Mouse (Mus musculus) thymus, postnatal 0 days (tissue): ENCODE data around the gene Lcat. TPM values are rescaled to one million over a fixed set of nuclear protein-coding genes. Genes with fewer than 3 reads are reported as not detected.

Experiments
- DNase-seq: peaks from one replicate; pipeline ENCODE4 v3.0.0-alpha.2; 2015; ENCODE audit warnings: low spot score
- microRNA-seq: library from miRNA; unstranded; fragments of <30 nt; microRNA quantifications from one replicate; pipeline ENCODE4, GENCODE M21; 2016; ENCODE audit warnings: borderline number of aligned reads
- polyA plus RNA-seq: library from polyadenylated mRNA; unstranded; fragments of >200 nt; fragmentation: Nextera tagmentation; extraction: Ambion mirVana; gene quantifications from 2 replicates; pipeline ENCODE4 v1.2.1, GENCODE M21; 2015

Gene Lcat
- polyA plus RNA-seq, 1 experiment from 2014 or later, result 0.62 TPM

DNA sequence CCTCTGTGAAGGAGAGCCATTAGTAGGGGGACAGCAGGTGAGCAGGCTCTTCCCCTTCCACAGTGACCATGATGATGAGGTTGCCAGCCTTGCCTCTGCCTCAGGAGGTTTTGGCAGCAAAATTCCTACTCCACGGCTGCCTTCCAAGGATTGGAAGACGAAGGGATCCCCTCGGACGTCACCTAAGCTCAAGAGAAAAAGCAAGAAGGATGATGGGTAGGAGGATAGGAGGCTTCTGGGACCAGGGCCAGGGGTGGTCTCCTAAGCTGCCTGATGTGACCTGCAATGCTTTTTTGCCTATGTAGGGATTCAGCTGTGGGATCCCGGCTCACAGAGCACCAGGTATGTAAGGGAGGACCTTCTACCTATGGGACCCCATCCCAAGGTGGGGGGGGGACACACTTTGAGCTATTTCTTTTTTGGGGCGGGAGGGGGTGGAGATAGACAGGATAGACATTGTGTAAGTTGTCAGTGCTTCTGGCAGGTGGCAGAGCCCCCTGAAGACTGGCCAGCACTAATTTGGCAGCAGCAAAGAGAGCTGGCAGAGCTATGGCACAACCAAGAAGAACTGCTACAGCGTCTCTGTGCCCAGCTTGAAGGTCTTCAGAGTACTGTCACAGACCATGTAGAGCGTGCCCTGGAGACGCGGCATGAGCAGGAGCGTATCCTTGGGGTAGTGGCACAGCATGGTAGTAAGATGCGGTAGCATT lies 53.3 kb downstream of the Lcat start:
- DNase-seq, result no peak

Small RNAs within 50 kb of the gene (microRNA-seq; reads per million reads assigned to microRNA genes)
- not detected for gene Mir7074

Other genes with a start within 250 kb of the Lcat start
- 66.7 and 72.9 TPM in 2 replicates for gene Acd, start 242.3 kb downstream of the Lcat start, polyA plus RNA-seq
- 20.5 and 22.4 TPM in 2 replicates for gene Pard6a, start 242.2 kb downstream of the Lcat start, polyA plus RNA-seq
- gene 4933405L10Rik, start 235.7 kb downstream of the Lcat start, polyA plus RNA-seq, result 0.12 TPM in 1 of 2 replicates, not detected in the other
- 28.7 and 29.4 TPM in 2 replicates for gene Enkd1, start 235.2 kb downstream of the Lcat start, polyA plus RNA-seq
- gene Gfod2, start 184.7 kb downstream of the Lcat start, polyA plus RNA-seq, result 9.0 and 11.3 TPM in 2 replicates
- 8.4 and 9.9 TPM in 2 replicates for gene Ranbp10, start 116.0 kb downstream of the Lcat start, polyA plus RNA-seq
- 0.10 and 0.18 TPM in 2 replicates for gene Tsnaxip1, start 115.7 kb downstream of the Lcat start, polyA plus RNA-seq
- gene Cenpt, start 90.1 kb downstream of the Lcat start, polyA plus RNA-seq, result 25.1 and 28.2 TPM in 2 replicates
- 55.4 and 56.2 TPM in 2 replicates for gene Thap11, start 88.2 kb downstream of the Lcat start, polyA plus RNA-seq
- gene Nutf2, start 82.8 kb downstream of the Lcat start, polyA plus RNA-seq, result 169 and 192 TPM in 2 replicates
- 35.6 and 39.0 TPM in 2 replicates for gene Edc4, start 62.5 kb downstream of the Lcat start, polyA plus RNA-seq
- gene Nrn1l, start 49.8 kb downstream of the Lcat start, polyA plus RNA-seq, result 0.56 and 0.68 TPM in 2 replicates
- gene Pskh1, start 42.9 kb downstream of the Lcat start, polyA plus RNA-seq, result 18.4 and 21.6 TPM in 2 replicates
- 0.99 TPM in 2 replicates for gene Ctrl, start 9.5 kb downstream of the Lcat start, polyA plus RNA-seq
- 385 and 398 TPM in 2 replicates for gene Psmb10, start 4.9 kb downstream of the Lcat start, polyA plus RNA-seq
- 17.5 and 18.6 TPM in 2 replicates for gene Slc12a4, start 22.7 kb upstream of the Lcat start, polyA plus RNA-seq
- gene Dpep3, start 36.0 kb upstream of the Lcat start, polyA plus RNA-seq, result not detected in 2 replicates
- gene Dus2, start 48.0 kb upstream of the Lcat start, polyA plus RNA-seq, result 25.6 TPM in 2 replicates
- 0.20 TPM in 1 of 2 replicates, not detected in the other for gene Dpep2nb, start 62.6 kb upstream of the Lcat start, polyA plus RNA-seq
- 21.3 and 21.7 TPM in 2 replicates for gene Ddx28, start 68.5 kb upstream of the Lcat start, polyA plus RNA-seq
- 19.7 and 26.6 TPM in 2 replicates for gene Nfatc3, start 115.5 kb upstream of the Lcat start, polyA plus RNA-seq
- 8.8 and 9.6 TPM in 2 replicates for gene Esrp2, start 193.6 kb upstream of the Lcat start, polyA plus RNA-seq
- gene Pla2g15, start 207.0 kb upstream of the Lcat start, polyA plus RNA-seq, result 11.0 and 11.7 TPM in 2 replicates
- 86.2 and 87.1 TPM in 2 replicates for gene Slc7a6, start 225.5 kb upstream of the Lcat start, polyA plus RNA-seq